Mouse (Mus musculus) skeletal muscle tissue, postnatal 0 days (tissue): ENCODE data around the gene Sptlc2. TPM values are rescaled to one million over a fixed set of nuclear protein-coding genes. Genes with fewer than 3 reads are reported as not detected.

Experiments used
- microRNA-seq, 2 experiments: library from miRNA; unstranded; fragments of <30 nt; microRNA quantifications; one replicate each; pipeline ENCODE4; 2016
- polyA plus RNA-seq: library from polyadenylated mRNA; unstranded; fragments of >200 nt; fragmentation: Nextera tagmentation; extraction: Ambion mirVana; gene quantifications from 2 replicates; pipeline ENCODE4 v1.2.1, GENCODE M21; 2015

The Sptlc2 gene
- 37.8 and 46.5 TPM in 2 replicates for polyA plus RNA-seq

GRCm38 (mm10) chr12:87388122-87388774 lies at the start of gene Sptlc2:
Sptlc2 (minus strand) TSS chr12:87388355.

GRCm38 (mm10) chr12:87299657-87300440 lies 88.3 kb downstream of the Sptlc2 start, which contains the start of gene Ism2:
Ism2 (minus strand) TSS chr12:87299705.

GRCm38 (mm10) chr12:87266108-87266826 lies 121.9 kb downstream of the Sptlc2 start, which contains the start of the genes Vipas39 and Ahsa1:
Vipas39 (minus strand) TSS chr12:87266256.
Ahsa1 (plus strand) TSS chr12:87266479.

Small RNA genes within 50 kb of the gene (microRNA-seq; reads per million reads assigned to microRNA genes)
- gene Gm47293 (0 reads per million in 2 experiments), gene Mir3068 (44.8 to 60.9 reads per million in 2 experiments)

Other genes starting within 250 kb of the Sptlc2 start
- 41.7 and 92.4 TPM in 2 replicates for gene Gstz1, start 241.2 kb downstream of the Sptlc2 start, polyA plus RNA-seq
- gene Pomt2, start 240.4 kb downstream of the Sptlc2 start, polyA plus RNA-seq = 7.5 and 7.8 TPM in 2 replicates
- 0.37 and 0.66 TPM in 2 replicates for gene Samd15, start 188.6 kb downstream of the Sptlc2 start, polyA plus RNA-seq
- gene Tmed8, start 187.9 kb downstream of the Sptlc2 start, polyA plus RNA-seq = 0.65 and 0.88 TPM in 2 replicates
- not detected in 2 replicates for gene Noxred1, start 149.6 kb downstream of the Sptlc2 start, polyA plus RNA-seq
- gene Vipas39, start 122.1 kb downstream of the Sptlc2 start, polyA plus RNA-seq = 16.2 and 16.8 TPM in 2 replicates
- 109 and 114 TPM in 2 replicates for gene Ahsa1, start 121.9 kb downstream of the Sptlc2 start, polyA plus RNA-seq
- gene Ism2, start 88.7 kb downstream of the Sptlc2 start, polyA plus RNA-seq = 0.08 and 0.43 TPM in 2 replicates
- 274 and 297 TPM in 2 replicates for gene Slirp, start 55.5 kb upstream of the Sptlc2 start, polyA plus RNA-seq
- gene Alkbh1, start 55.7 kb upstream of the Sptlc2 start, polyA plus RNA-seq = 18.5 and 22.6 TPM in 2 replicates
- gene Snw1, start 83.9 kb upstream of the Sptlc2 start, polyA plus RNA-seq = 68.7 and 70.2 TPM in 2 replicates
- not detected in 2 replicates for gene Gm5788, start 106.4 kb upstream of the Sptlc2 start, polyA plus RNA-seq
- not detected in 2 replicates for gene Gm8300, start 126.0 kb upstream of the Sptlc2 start, polyA plus RNA-seq
- gene Oog1, start 214.3 kb upstream of the Sptlc2 start, polyA plus RNA-seq = not detected in 2 replicates
- not detected in 2 replicates for gene Gm4027, start 230.5 kb upstream of the Sptlc2 start, polyA plus RNA-seq